Mouse (Mus musculus) cerebellum, adult 9-11 months (tissue): Measurements from ENCODE around the gene Rab17.

Experiments used
- DNase-seq: peaks from one replicate; pipeline ENCODE4 v3.0.0; 2022

Rab17 gene

GRCm38 (mm10) chr1:90927308-90927707, 42.2 kb downstream of the Rab17 start:
- DNase-seq, result no peak

- no peak for DNase-seq
Measured at GRCm38 (mm10) chr1:90926030-90926429, 43.4 kb downstream of the Rab17 start.

GRCm38 (mm10) chr1:90921687-90922086, 47.8 kb downstream of the Rab17 start:
- DNase-seq, result no peak

- no peak for DNase-seq
Measured at GRCm38 (mm10) chr1:90917509-90917908, 52.0 kb downstream of the Rab17 start.

GRCm38 (mm10) chr1:90914948-90915569, 54.4 kb downstream of the Rab17 start, which contains the start of gene Mlph:
Mlph (plus strand) TSS chr1:90915085.
- no peak for DNase-seq

GRCm38 (mm10) chr1:90913231-90913630, 56.2 kb downstream of the Rab17 start:
- DNase-seq, result no peak

GRCm38 (mm10) chr1:90909631-90910152, 59.8 kb downstream of the Rab17 start:
- DNase-seq, result no peak

- DNase-seq, result no peak
Measured at GRCm38 (mm10) chr1:90909161-90909560, 60.3 kb downstream of the Rab17 start.
